Mouse (Mus musculus) intestine, postnatal 0 days (tissue): ENCODE data around the gene Abcc4. TPM values are rescaled to one million over a fixed set of nuclear protein-coding genes. Genes with fewer than 3 reads are reported as not detected.

Source experiments
- ATAC-seq: fragments of 200-750 bp; cut with Nextera tagmentation; 2 replicates; pipeline ENCODE4 v1.8.0; 2017; ENCODE audit warnings: mild to moderate bottlenecking, moderate TSS enrichment, moderate library complexity
- H3K27ac ChIP-seq: fragments of 300-500 bp; sonication (generic); 2 replicates; pipeline ENCODE4 v1.5.1; 2014; ENCODE audit warnings: mild to moderate bottlenecking, low read depth, low read length, moderate library complexity
- H3K27me3 ChIP-seq: fragments of 300-500 bp; sonication (generic); replicated peaks from 2 replicates; pipeline ENCODE4 v1.6.1; 2014; ENCODE audit warnings: low read length, mixed read lengths; ENCODE audit not compliant: control insufficient read depth, insufficient read depth
- H3K36me3 ChIP-seq: fragments of 300-500 bp; sonication (generic); 2 replicates; pipeline ENCODE4 v1.6.1; 2014; ENCODE audit warnings: mild to moderate bottlenecking, moderate library complexity; ENCODE audit not compliant: control insufficient read depth, insufficient read depth
- H3K4me1 ChIP-seq: fragments of 300-500 bp; sonication (generic); replicated peaks from 2 replicates; pipeline ENCODE4 v1.6.1; 2014; ENCODE audit warnings: antibody characterized with exemption, low read length, mixed read lengths; ENCODE audit not compliant: control insufficient read depth, insufficient read depth
- H3K4me2 ChIP-seq: fragments of 300-500 bp; sonication (generic); replicated peaks from 2 replicates; pipeline ENCODE4 v1.6.1; 2014; ENCODE audit warnings: low read depth, mild to moderate bottlenecking, moderate library complexity
- H3K4me3 ChIP-seq: fragments of 300-500 bp; sonication (generic); 2 replicates; pipeline ENCODE4 v1.5.1; 2014; ENCODE audit warnings: low read depth, low read length
- H3K9ac ChIP-seq: fragments of 300-500 bp; sonication (generic); 2 replicates; pipeline ENCODE4 v1.6.1; 2014; ENCODE audit warnings: mild to moderate bottlenecking, low read depth, low read length
- H3K9me3 ChIP-seq: fragments of 300-500 bp; sonication (generic); 2 replicates; pipeline ENCODE4 v1.6.1; 2016; ENCODE audit warnings: mixed run types; ENCODE audit not compliant: control insufficient read depth
- CTCF ChIP-seq: sonication (generic); IDR thresholded peaks from 2 replicates; pipeline ENCODE4 v1.5.1; 2016; ENCODE audit warnings: low read depth, mild to moderate bottlenecking, control low read depth, antibody characterized with exemption, moderate library complexity
- WGBS: fragments of 180-500 bp; shearing (Covaris S2); extraction: QIAGEN DNeasy Blood & Tissue Kit; methylation state at CpG from one replicate; pipeline ENCODE4 v1.1.7; 2014; 5-methylcytosine and 5-hydroxymethylcytosine counted together
- polyA plus RNA-seq: library from polyadenylated mRNA; unstranded; fragments of >200 nt; fragmentation: Nextera tagmentation; extraction: Ambion mirVana; gene quantifications from 2 replicates; pipeline ENCODE4 v1.2.1, GENCODE M21; 2015

Gene Abcc4
- polyA plus RNA-seq, 1 experiment from 2014 or later, result 1.4 TPM

GRCm38 (mm10) chr14:118741780-118742179 is 35.8 kb upstream of the Abcc4 start:
- no peak for TF ChIP-seq CTCF
- no peak overlapping the region for H3K4me2 ChIP-seq
- H3K4me1 ChIP-seq, result no peaks in the 10 kb centered on the region
- no peaks in the 10 kb centered on the region for H3K9me3 ChIP-seq
- no peak overlapping the region for H3K9ac ChIP-seq
- no peaks in the 10 kb centered on the region for H3K36me3 ChIP-seq
- no peaks in the 10 kb centered on the region for H3K27me3 ChIP-seq
- no peak for ATAC-seq
- no peak overlapping the region for H3K27ac ChIP-seq
- H3K4me3 ChIP-seq, result no peak overlapping the region

DNA sequence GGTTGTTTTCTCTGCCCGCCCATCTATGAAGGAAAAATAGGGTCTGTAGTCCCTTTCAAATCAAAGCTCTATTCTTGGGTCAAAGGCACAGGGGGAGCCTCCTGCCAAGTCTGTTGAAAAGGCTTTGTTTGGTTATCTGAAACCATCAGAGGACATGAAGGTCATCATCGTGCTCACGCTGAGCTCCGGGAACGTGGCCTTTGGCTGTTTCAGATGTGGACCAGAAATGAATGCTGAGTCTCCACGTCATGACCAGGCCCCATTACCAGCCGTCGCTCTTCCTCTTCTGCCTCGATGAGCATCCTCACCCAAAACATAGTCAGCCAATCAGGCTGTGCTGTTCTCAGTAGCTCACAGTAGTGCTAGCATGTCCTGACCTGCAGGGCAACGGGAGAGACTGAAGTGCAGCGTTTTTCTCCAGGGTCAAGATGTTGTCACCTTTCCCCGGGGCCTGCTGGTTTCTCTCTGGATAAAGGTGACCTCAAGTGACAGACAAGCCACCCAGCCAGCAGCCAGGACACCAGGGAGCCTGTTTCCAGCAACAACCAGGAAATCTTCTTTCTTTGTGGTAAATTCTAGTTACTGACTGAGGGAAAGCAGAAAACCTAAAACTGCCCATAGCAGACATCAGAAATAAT is 31.4 kb upstream of the Abcc4 start:
- Histone ChIP-seq H3K4me2 (no peak overlapping the region), H3K4me3 (no peak overlapping the region), H3K27ac (no peak overlapping the region), H3K9me3 (no peaks in the 10 kb centered on the region), H3K9ac (no peak overlapping the region), H3K36me3 (no peaks in the 10 kb centered on the region), H3K4me1 (no peaks in the 10 kb centered on the region), H3K27me3 (no peaks in the 10 kb centered on the region)
- 52% methylated on average over 12 of the region's 12 CpGs for WGBS
- ATAC-seq, result no peak
- TF ChIP-seq CTCF, result no peak

DNA sequence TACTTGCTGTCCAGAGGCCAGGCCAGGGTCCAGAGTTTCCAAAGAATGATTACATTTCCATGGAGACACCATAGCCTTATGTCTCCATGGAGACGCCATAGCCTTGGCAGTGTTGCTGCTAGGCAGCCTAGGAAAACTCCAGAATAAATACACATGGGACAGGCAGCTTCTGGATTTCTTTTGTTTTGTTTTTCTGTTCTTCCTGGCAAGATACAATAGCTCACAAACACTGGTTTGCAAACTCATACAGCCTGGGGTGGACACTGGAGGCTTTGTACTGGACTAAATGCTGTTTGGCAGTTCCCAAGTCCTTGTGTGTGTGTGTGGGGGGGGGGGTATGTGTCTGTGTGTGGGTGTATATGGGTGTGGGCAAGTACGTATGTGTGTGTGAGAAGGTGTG is 29.1 kb upstream of the Abcc4 start:
- no peak for TF ChIP-seq CTCF
- no peak overlapping the region for H3K9ac ChIP-seq
- WGBS, result 40% methylated on average over 2 of the region's 2 CpGs

DNA sequence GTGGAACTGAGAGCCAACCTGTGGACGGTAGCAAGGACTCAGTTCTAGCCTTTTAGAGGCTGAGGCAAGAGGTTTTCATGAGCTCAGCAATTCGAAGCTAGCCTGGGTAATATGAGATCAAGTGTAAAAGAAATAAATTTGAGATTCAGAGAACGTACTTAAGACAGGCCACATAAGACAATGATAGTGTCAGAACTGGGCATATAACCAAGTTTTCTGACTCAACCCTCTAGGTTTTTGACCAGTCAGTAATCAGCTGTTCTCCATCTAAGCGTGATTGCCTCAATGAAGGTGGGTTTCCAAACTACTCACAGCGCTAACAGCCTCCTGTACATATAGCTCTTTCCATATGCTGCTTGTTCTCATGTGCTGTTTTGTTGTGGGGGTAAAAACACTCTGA is 27.1 kb upstream of the Abcc4 start:
- Histone ChIP-seq H3K9me3 (no peaks in the 10 kb centered on the region), H3K4me3 (no peak overlapping the region), H3K4me1 (no peaks in the 10 kb centered on the region; the same call in 1 of the 2 replicates), H3K36me3 (no peaks in the 10 kb centered on the region), H3K9ac (no peak overlapping the region), H3K4me2 (no peak overlapping the region), H3K27ac (no peak overlapping the region), H3K27me3 (no peaks in the 10 kb centered on the region)
- TF ChIP-seq CTCF, result no peak
- ATAC-seq, result no peak
- 85% methylated on average over 5 of the region's 5 CpGs for WGBS

More for the DNA sequence above, 29.1 kb upstream of the Abcc4 start:
- Histone ChIP-seq H3K36me3 (no peaks in the 10 kb centered on the region), H3K4me1 (no peaks in the 10 kb centered on the region; the same call in 1 of the 2 replicates), H3K27me3 (no peaks in the 10 kb centered on the region), H3K4me3 (no peak overlapping the region), H3K4me2 (no peak overlapping the region), H3K27ac (no peak overlapping the region), H3K9me3 (no peaks in the 10 kb centered on the region)
- ATAC-seq, result peak; percentile 33; the same call in 1 of the 2 replicates

GRCm38 (mm10) chr14:118730631-118731030 is 24.6 kb upstream of the Abcc4 start:
- Histone ChIP-seq H3K36me3 (no peaks in the 10 kb centered on the region), H3K9me3 (no peaks in the 10 kb centered on the region), H3K4me2 (no peak overlapping the region), H3K27me3 (no peaks in the 10 kb centered on the region), H3K27ac (no peak overlapping the region), H3K9ac (no peak overlapping the region), H3K4me1 (no peaks in the 10 kb centered on the region; the same call in 1 of the 2 replicates), H3K4me3 (no peak overlapping the region)
- TF ChIP-seq CTCF, result no peak
- WGBS, result 72% methylated on average over 5 of the region's 5 CpGs
- ATAC-seq, result no peak

- no peak overlapping the region for H3K9ac ChIP-seq
- WGBS, result 53% methylated on average over 5 of the region's 5 CpGs
- no peaks in the 10 kb centered on the region; the same call in 1 of the 2 replicates for H3K4me1 ChIP-seq
- TF ChIP-seq CTCF, result no peak
- no peak for ATAC-seq
- H3K27ac ChIP-seq, result no peak overlapping the region
- no peak overlapping the region for H3K4me2 ChIP-seq
- no peaks in the 10 kb centered on the region for H3K9me3 ChIP-seq
- no peaks in the 10 kb centered on the region for H3K36me3 ChIP-seq
- no peak overlapping the region for H3K4me3 ChIP-seq
- H3K27me3 ChIP-seq, result no peaks in the 10 kb centered on the region
These were observed 19.4 kb upstream of the Abcc4 start for GRCm38 (mm10) chr14:118725467-118725866.
